Mouse (Mus musculus) C2C12 (cell line): ENCODE measurements around the gene Cxcl14. TPM values are rescaled to one million over a fixed set of nuclear protein-coding genes. Genes with fewer than 3 reads are reported as not detected.

ENCODE experiments used
- H3K27me3 ChIP-seq: one replicate; pipeline ENCODE4 v1.6.1; 2011; ENCODE audit not compliant: control insufficient read depth, insufficient read depth, insufficient read length
- H3K36me3 ChIP-seq: one replicate; pipeline ENCODE4 v1.6.1; 2011; ENCODE audit not compliant: control insufficient read depth, insufficient read depth
- H3K4me3 ChIP-seq: one replicate; pipeline ENCODE4 v1.5.1; 2011; ENCODE audit warnings: mild to moderate bottlenecking, control low read depth; ENCODE audit not compliant: poor library complexity, insufficient read depth, severe bottlenecking
- H3K79me2 ChIP-seq: one replicate; pipeline ENCODE4 v1.6.1; 2011; ENCODE audit not compliant: control insufficient read depth, insufficient read depth
- H3K79me3 ChIP-seq: one replicate; pipeline ENCODE4 v1.6.1; 2011; ENCODE audit warnings: low read depth, control low read depth
- H3ac ChIP-seq: one replicate; pipeline ENCODE3; 2011; ENCODE audit warnings: low read depth; ENCODE audit not compliant: control insufficient read depth, insufficient read length
- CEBPB ChIP-seq: IDR thresholded peaks from one replicate; pipeline ENCODE4 v1.6.1; 2011; ENCODE audit warnings: low read depth, mild to moderate bottlenecking, control low read depth, moderate library complexity
- CTCF ChIP-seq: IDR thresholded peaks from one replicate; pipeline ENCODE4 v1.5.1; 2011; ENCODE audit not compliant: control insufficient read depth, insufficient read depth, insufficient read length
- FOSL1 ChIP-seq: IDR thresholded peaks from one replicate; pipeline ENCODE4 v1.8.0; 2011; ENCODE audit warnings: mild to moderate bottlenecking, low read length; ENCODE audit not compliant: poor library complexity, insufficient read depth, severe bottlenecking
- MAX ChIP-seq: IDR thresholded peaks from one replicate; pipeline ENCODE4 v1.6.1; 2011; ENCODE audit warnings: mild to moderate bottlenecking, control low read depth
- MYOD1 ChIP-seq: IDR thresholded peaks from one replicate; pipeline ENCODE4 v1.6.1; 2011; ENCODE audit warnings: low read depth; ENCODE audit not compliant: control insufficient read depth, insufficient read length
- MYOG ChIP-seq: IDR thresholded peaks from one replicate; pipeline ENCODE4 v1.6.1; 2011; ENCODE audit not compliant: control insufficient read depth, insufficient read length; ENCODE audit errors: extremely low read depth
- USF1 ChIP-seq: IDR thresholded peaks from one replicate; pipeline ENCODE4 v1.6.1; 2011; ENCODE audit warnings: low read depth, mild to moderate bottlenecking, control low read depth, moderate library complexity
- polyA plus RNA-seq: library from polyadenylated mRNA; unstranded; fragments of >200 nt; fragmentation: generic; extraction: Trizol; gene quantifications from one replicate; pipeline ENCODE4 v1.2.1, GENCODE M21; 2012; ENCODE audit warnings: missing spikeins

The Cxcl14 gene
- polyA plus RNA-seq, 1 experiment, result 0.01 TPM

GRCm38 (mm10) chr13:56267396-56267795 is 29.0 kb downstream of the Cxcl14 start:
- Histone ChIP-seq H3K79me3 (no peaks in the 10 kb centered on the region), H3K27me3 (peaks cover 3% of the 10 kb centered on the region), H3ac (no peak overlapping the region), H3K36me3 (no peaks in the 10 kb centered on the region), H3K79me2 (no peaks in the 10 kb centered on the region), H3K4me3 (no peak overlapping the region)
- TF ChIP-seq MYOD1 (no peak), USF1 (no peak), MAX (no peak), MYOG (no peak), FOSL1 (no peak), CEBPB (no peak), CTCF (no peak)

GRCm38 (mm10) chr13:56266435-56266834 is 29.9 kb downstream of the Cxcl14 start:
- no peaks in the 10 kb centered on the region for H3K36me3 ChIP-seq
- H3K27me3 ChIP-seq, result peaks cover 3% of the 10 kb centered on the region
- H3K4me3 ChIP-seq, result no peak overlapping the region
- H3ac ChIP-seq, result no peak overlapping the region
- H3K79me2 ChIP-seq, result no peaks in the 10 kb centered on the region
- TF ChIP-seq MYOG, result no peak
- no peak for TF ChIP-seq CTCF
- no peak for TF ChIP-seq MAX
- TF ChIP-seq CEBPB, result no peak
- no peak for TF ChIP-seq USF1
- no peak for TF ChIP-seq MYOD1
- no peak for TF ChIP-seq FOSL1
- H3K79me3 ChIP-seq, result no peaks in the 10 kb centered on the region

- TF ChIP-seq MYOD1, result no peak
- no peak for TF ChIP-seq MYOG
- no peak for TF ChIP-seq FOSL1
- no peak for TF ChIP-seq USF1
- TF ChIP-seq MAX, result no peak
- no peak for TF ChIP-seq CEBPB
- no peak for TF ChIP-seq CTCF
These were observed 30.7 kb downstream of the Cxcl14 start for GRCm38 (mm10) chr13:56265661-56266060.

GRCm38 (mm10) chr13:56262269-56262668 is 34.1 kb downstream of the Cxcl14 start:
- Histone ChIP-seq H3ac (no peak overlapping the region), H3K27me3 (peaks cover 27% of the 10 kb centered on the region), H3K79me2 (no peaks in the 10 kb centered on the region), H3K79me3 (no peaks in the 10 kb centered on the region), H3K4me3 (no peak overlapping the region), H3K36me3 (no peaks in the 10 kb centered on the region)
- TF ChIP-seq CEBPB (no peak), MYOD1 (no peak), CTCF (no peak), USF1 (no peak), MAX (no peak), MYOG (no peak), FOSL1 (no peak)

More at GRCm38 (mm10) chr13:56265661-56266060, 30.7 kb downstream of the Cxcl14 start:
- no peaks in the 10 kb centered on the region for H3K36me3 ChIP-seq
- H3K4me3 ChIP-seq, result no peak overlapping the region
- no peaks in the 10 kb centered on the region for H3K79me2 ChIP-seq
- H3K27me3 ChIP-seq, result peaks cover 7% of the 10 kb centered on the region
- H3ac ChIP-seq, result no peak overlapping the region
- no peaks in the 10 kb centered on the region for H3K79me3 ChIP-seq

- H3ac ChIP-seq, result no peak overlapping the region
- no peak for TF ChIP-seq CEBPB
- TF ChIP-seq USF1, result no peak
- no peak for TF ChIP-seq FOSL1
- TF ChIP-seq MAX, result no peak
- TF ChIP-seq MYOD1, result no peak
- H3K4me3 ChIP-seq, result no peak overlapping the region
- no peaks in the 10 kb centered on the region for H3K79me3 ChIP-seq
- H3K36me3 ChIP-seq, result no peaks in the 10 kb centered on the region
- H3K79me2 ChIP-seq, result no peaks in the 10 kb centered on the region
- H3K27me3 ChIP-seq, result peaks cover 30% of the 10 kb centered on the region
These were observed 36.0 kb downstream of the Cxcl14 start for GRCm38 (mm10) chr13:56260344-56260780.

GRCm38 (mm10) chr13:56259926-56260250 is 36.5 kb downstream of the Cxcl14 start:
- Histone ChIP-seq H3ac (no peak overlapping the region), H3K79me3 (no peaks in the 10 kb centered on the region), H3K36me3 (no peaks in the 10 kb centered on the region), H3K27me3 (peaks cover 30% of the 10 kb centered on the region), H3K79me2 (no peaks in the 10 kb centered on the region), H3K4me3 (no peak overlapping the region)
- TF ChIP-seq MYOD1 (no peak), USF1 (no peak), MYOG (no peak), CTCF (no peak), FOSL1 (no peak), MAX (no peak), CEBPB (no peak)
